Comparison of ENCODE assay signal across 17 mouse cellular contexts in genomic region chr12:27947646-27948045, GRCm38 (mm10).
DNase-seq lines count a peak whose midpoint lies in the region; ATAC-seq lines count a peak whose summit lies in the region.
"Had no signal": no experiment of that assay in that cellular context is flagged by ENCODE, and none has a peak within 500 bp of the region (broad histone marks: within the 10 kb centered on the region; RNA-seq: fewer than 3 reads in every experiment).

No protein-coding gene starts in this region.

- 70% methylated on average over 3 of the region's 3 CpGs for WGBS in forebrain, embryonic 12.5 days
- WGBS in forebrain, embryonic 13.5 days = 69% methylated on average over 3 of the region's 3 CpGs
- WGBS in neural tube, embryonic 11.5 days = 72% methylated on average over 3 of the region's 3 CpGs
- 61% methylated on average over 3 of the region's 3 CpGs for WGBS in neural tube, embryonic 15.5 days
- 21% methylated on average over 3 of the region's 3 CpGs for WGBS in embryonic facial prominence, embryonic 15.5 days
- WGBS in limb, embryonic 12.5 days = 23% methylated on average over 3 of the region's 3 CpGs

- H3K4me2 ChIP-seq in forebrain, embryonic 12.5 days = no peak overlapping the region
- no peak overlapping the region for H3K4me2 ChIP-seq in forebrain, embryonic 13.5 days
- no peak overlapping the region for H3K4me2 ChIP-seq in neural tube, embryonic 11.5 days (ENCODE audit: low read depth)
- H3K4me2 ChIP-seq in neural tube, embryonic 15.5 days = no peak overlapping the region
- H3K4me2 ChIP-seq in embryonic facial prominence, embryonic 15.5 days (replicated peaks) = no peak overlapping the region
- H3K4me2 ChIP-seq in limb, embryonic 12.5 days = no peak overlapping the region
- H3K4me2 ChIP-seq: limb, embryonic 15.5 days had no signal

- peaks cover 21% of the 10 kb centered on the region for H3K4me1 ChIP-seq in forebrain, embryonic 12.5 days
- peaks cover 20% of the 10 kb centered on the region for H3K4me1 ChIP-seq in forebrain, embryonic 13.5 days
- peaks cover 10% of the 10 kb centered on the region; the same call in 1 of the 2 replicates for H3K4me1 ChIP-seq in neural tube, embryonic 11.5 days (ENCODE audit: control insufficient read depth, insufficient read depth, low read length)
- peaks cover 24% of the 10 kb centered on the region for H3K4me1 ChIP-seq in neural tube, embryonic 15.5 days
- peaks cover 11% of the 10 kb centered on the region; the same call in 1 of the 2 replicates for H3K4me1 ChIP-seq in embryonic facial prominence, embryonic 15.5 days
- H3K4me1 ChIP-seq in limb, embryonic 12.5 days (replicated peaks) = peaks cover 28% of the 10 kb centered on the region

- H3K36me3 ChIP-seq in forebrain, embryonic 12.5 days (replicated peaks) = no peaks in the 10 kb centered on the region
- no peaks in the 10 kb centered on the region for H3K36me3 ChIP-seq in forebrain, embryonic 13.5 days (ENCODE audit: poor library complexity, severe bottlenecking)
- no peaks in the 10 kb centered on the region for H3K36me3 ChIP-seq in neural tube, embryonic 11.5 days (ENCODE audit: control insufficient read depth, insufficient read depth, low read length)
- no peaks in the 10 kb centered on the region for H3K36me3 ChIP-seq in neural tube, embryonic 15.5 days
- no peaks in the 10 kb centered on the region for H3K36me3 ChIP-seq in embryonic facial prominence, embryonic 15.5 days
- no peaks in the 10 kb centered on the region for H3K36me3 ChIP-seq in limb, embryonic 12.5 days
- H3K36me3 ChIP-seq: hindbrain, embryonic 15.5 days; limb, embryonic 15.5 days had no signal

- H3K27ac ChIP-seq in forebrain, embryonic 12.5 days = peak overlapping the region; percentile 54; the same call in 1 of the 2 replicates
- H3K27ac ChIP-seq in forebrain, embryonic 13.5 days = no peak overlapping the region; the same call in 1 of the 2 replicates
- peak overlapping the region; percentile 24; the same call in 1 of the 2 replicates for H3K27ac ChIP-seq in neural tube, embryonic 11.5 days (ENCODE audit: low read depth, low read length)
- H3K27ac ChIP-seq in neural tube, embryonic 15.5 days (replicated peaks) = no peak overlapping the region
- 0 out of 2 replicates have a peak overlapping the region, but pooled peaks have one; percentile 23 for H3K27ac ChIP-seq in embryonic facial prominence, embryonic 15.5 days (replicated peaks)
- peak overlapping the region; percentile 60 for H3K27ac ChIP-seq in limb, embryonic 12.5 days
- H3K27ac ChIP-seq: limb, embryonic 15.5 days had no signal

- no peak for DNase-seq in neural tube, embryonic 11.5 days (ENCODE audit: low spot score)
- no peak for DNase-seq in right cerebral cortex, postnatal 25 days
- DNase-seq in retina, postnatal 1 day = no peak
- DNase-seq: adrenal gland, postnatal 25 days; cerebellum, adult 8-10 months; gastrocnemius, postnatal 25 days; kidney, adult 18-20 months; layer of hippocampus, adult 9-11 months; lung, adult 18-20 months; lung, postnatal 4 days had no signal

- no peak overlapping the region for H3K9ac ChIP-seq in forebrain, embryonic 12.5 days
- H3K9ac ChIP-seq in forebrain, embryonic 13.5 days = no peak overlapping the region
- no peak overlapping the region for H3K9ac ChIP-seq in neural tube, embryonic 11.5 days (ENCODE audit: low read length)
- no peak overlapping the region for H3K9ac ChIP-seq in neural tube, embryonic 15.5 days (replicated peaks)
- H3K9ac ChIP-seq in embryonic facial prominence, embryonic 15.5 days = no peak overlapping the region
- no peak overlapping the region for H3K9ac ChIP-seq in limb, embryonic 12.5 days (replicated peaks)
- H3K9ac ChIP-seq: hindbrain, embryonic 15.5 days; limb, embryonic 15.5 days had no signal

- no peak for ATAC-seq in forebrain, embryonic 12.5 days (ENCODE audit: low FRiP score)
- ATAC-seq in forebrain, embryonic 13.5 days = no peak
- no peak for ATAC-seq in neural tube, embryonic 11.5 days (ENCODE audit: insufficient read depth, low FRiP score, low TSS enrichment)
- ATAC-seq in neural tube, embryonic 15.5 days (ENCODE audit: low FRiP score) = no peak
- no peak for ATAC-seq in embryonic facial prominence, embryonic 15.5 days (ENCODE audit: insufficient number of reproducible peaks, low FRiP score, low TSS enrichment, low read depth)
- no peak for ATAC-seq in limb, embryonic 12.5 days (ENCODE audit: insufficient number of reproducible peaks, insufficient read depth, low FRiP score, low TSS enrichment, low read depth)

- no peaks in the 10 kb centered on the region for H3K9me3 ChIP-seq in forebrain, embryonic 12.5 days
- H3K9me3 ChIP-seq in forebrain, embryonic 13.5 days (replicated peaks) = no peaks in the 10 kb centered on the region
- no peaks in the 10 kb centered on the region for H3K9me3 ChIP-seq in neural tube, embryonic 11.5 days (ENCODE audit: control insufficient read depth, low read length)
- no peaks in the 10 kb centered on the region for H3K9me3 ChIP-seq in neural tube, embryonic 15.5 days (replicated peaks)
- H3K9me3 ChIP-seq in embryonic facial prominence, embryonic 15.5 days (replicated peaks) = no peaks in the 10 kb centered on the region
- H3K9me3 ChIP-seq in limb, embryonic 12.5 days = no peaks in the 10 kb centered on the region
- H3K9me3 ChIP-seq: hindbrain, embryonic 15.5 days; limb, embryonic 15.5 days had no signal

- H3K27me3 ChIP-seq in forebrain, embryonic 12.5 days = no peaks in the 10 kb centered on the region
- no peaks in the 10 kb centered on the region for H3K27me3 ChIP-seq in forebrain, embryonic 13.5 days
- H3K27me3 ChIP-seq in neural tube, embryonic 11.5 days (ENCODE audit: control insufficient read depth, insufficient read depth, low read length) = no peaks in the 10 kb centered on the region
- no peaks in the 10 kb centered on the region for H3K27me3 ChIP-seq in neural tube, embryonic 15.5 days (replicated peaks)
- no peaks in the 10 kb centered on the region for H3K27me3 ChIP-seq in embryonic facial prominence, embryonic 15.5 days
- H3K27me3 ChIP-seq in limb, embryonic 12.5 days = no peaks in the 10 kb centered on the region
- H3K27me3 ChIP-seq: hindbrain, embryonic 15.5 days; limb, embryonic 15.5 days had no signal

- no peak overlapping the region for H3K4me3 ChIP-seq in forebrain, embryonic 12.5 days (replicated peaks)
- H3K4me3 ChIP-seq in forebrain, embryonic 13.5 days = no peak overlapping the region
- no peak overlapping the region for H3K4me3 ChIP-seq in neural tube, embryonic 11.5 days (ENCODE audit: low read depth, low read length)
- H3K4me3 ChIP-seq in neural tube, embryonic 15.5 days (replicated peaks) = no peak overlapping the region
- no peak overlapping the region for H3K4me3 ChIP-seq in embryonic facial prominence, embryonic 15.5 days (replicated peaks)
- no peak overlapping the region for H3K4me3 ChIP-seq in limb, embryonic 12.5 days (replicated peaks)
- H3K4me3 ChIP-seq: hindbrain, embryonic 15.5 days; limb, embryonic 15.5 days had no signal

Comparison
In these comparisons a context has a peak if more than half of its experiments do, and no peak if none do; other contexts are left out.
1. H3K27ac ChIP-seq: peak in forebrain, embryonic 12.5 days (single experiment), neural tube, embryonic 11.5 days (single experiment), embryonic facial prominence, embryonic 15.5 days (single experiment) and limb, embryonic 12.5 days (single experiment); none in forebrain, embryonic 13.5 days (single experiment) and neural tube, embryonic 15.5 days (single experiment).